Mouse (Mus musculus) small intestine, adult 2 months (tissue): ENCODE data around the gene Gbp6. TPM values are rescaled to one million over a fixed set of nuclear protein-coding genes. Genes with fewer than 3 reads are reported as not detected.
"Not testable (repeated sequence)": the region's sequence is repeated elsewhere in the genome, so short reads cannot be mapped to it uniquely, and the experiment has no call there.

Experiments
- H3K27ac ChIP-seq: fragments of 200-500 bp; 2 replicates; pipeline ENCODE4 v1.5.1; 2012; ENCODE audit warnings: low read depth, low read length, control low read depth, inconsistent platforms; ENCODE audit not compliant: insufficient read depth
- H3K27me3 ChIP-seq: fragments of 200-500 bp; 2 replicates; pipeline ENCODE4 v1.6.1; 2012; ENCODE audit warnings: mild to moderate bottlenecking, moderate library complexity, low read length, inconsistent platforms; ENCODE audit not compliant: control insufficient read depth, insufficient read depth
- H3K36me3 ChIP-seq: fragments of 200-500 bp; 2 replicates; pipeline ENCODE4 v1.6.1; 2012; ENCODE audit warnings: mild to moderate bottlenecking, low read length, control low read depth, inconsistent platforms; ENCODE audit not compliant: control insufficient read depth, insufficient read depth
- H3K4me1 ChIP-seq: fragments of 200-500 bp; 2 replicates; pipeline ENCODE4 v1.6.1; 2012; ENCODE audit warnings: low read length, inconsistent platforms, mixed read lengths; ENCODE audit not compliant: control insufficient read depth, insufficient read depth, insufficient read length
- H3K4me3 ChIP-seq: fragments of 200-500 bp; 2 replicates; pipeline ENCODE4 v1.5.1; 2012; ENCODE audit warnings: low read depth, mild to moderate bottlenecking, control low read depth, inconsistent platforms, low read length, moderate library complexity
- CTCF ChIP-seq: fragments of 200-500 bp; IDR thresholded peaks from 2 replicates; pipeline ENCODE4 v1.5.1; 2012; ENCODE audit warnings: low read depth, mild to moderate bottlenecking, control low read depth, inconsistent platforms, low read length, moderate library complexity, mixed read lengths; ENCODE audit not compliant: insufficient replicate concordance, insufficient read length; ENCODE audit errors: extremely low read depth
- POLR2A ChIP-seq: fragments of 200-500 bp; IDR thresholded peaks from 2 replicates; pipeline ENCODE4 v1.6.1; 2012; ENCODE audit warnings: low read depth, mild to moderate bottlenecking, control low read depth, inconsistent platforms, low read length, moderate library complexity
- WGBS: fragments of 180-500 bp; shearing (Covaris S2); methylation state at CpG from one replicate; pipeline ENCODE4 v1.1.7; 2018; 5-methylcytosine and 5-hydroxymethylcytosine counted together
- polyA plus RNA-seq: library from polyadenylated mRNA; depleted of rRNA; stranded (reverse); fragments of >200 nt; gene quantifications from 2 replicates; pipeline ENCODE4 v1.2.3, GENCODE M21; 2012

Gbp6 gene
- polyA plus RNA-seq, 1 experiment = 3.2 TPM

DNA sequence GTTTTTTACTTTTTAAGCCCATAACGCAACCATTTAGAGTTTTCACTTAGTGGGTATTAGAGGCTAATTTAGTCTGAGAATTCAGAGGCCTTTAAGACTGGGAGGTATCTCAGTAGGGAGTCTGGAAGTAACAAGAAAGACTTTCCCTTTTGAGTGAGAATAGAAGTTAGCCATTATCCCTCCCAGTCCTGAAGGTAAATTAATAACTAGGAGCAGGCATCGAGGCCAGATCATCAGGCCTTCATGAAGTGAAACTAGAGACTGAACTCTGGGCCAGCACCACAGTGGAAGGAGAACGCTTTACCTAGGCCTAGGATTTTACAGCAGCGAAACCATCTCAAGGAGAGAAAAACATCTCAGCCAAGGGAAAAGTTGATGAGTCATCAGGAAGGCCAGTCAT, 8.5 kb upstream of the Gbp6 start:
- H3K4me3 ChIP-seq = no peak overlapping the region
- TF ChIP-seq POLR2A (no peak), CTCF (no peak)
- H3K4me1 ChIP-seq = peaks cover 4% of the 10 kb centered on the region
- no peak overlapping the region for H3K27ac ChIP-seq
- WGBS = 62% methylated on average over 4 of the region's 4 CpGs
- H3K36me3 ChIP-seq = no peaks in the 10 kb centered on the region
- H3K27me3 ChIP-seq = no peaks in the 10 kb centered on the region

DNA sequence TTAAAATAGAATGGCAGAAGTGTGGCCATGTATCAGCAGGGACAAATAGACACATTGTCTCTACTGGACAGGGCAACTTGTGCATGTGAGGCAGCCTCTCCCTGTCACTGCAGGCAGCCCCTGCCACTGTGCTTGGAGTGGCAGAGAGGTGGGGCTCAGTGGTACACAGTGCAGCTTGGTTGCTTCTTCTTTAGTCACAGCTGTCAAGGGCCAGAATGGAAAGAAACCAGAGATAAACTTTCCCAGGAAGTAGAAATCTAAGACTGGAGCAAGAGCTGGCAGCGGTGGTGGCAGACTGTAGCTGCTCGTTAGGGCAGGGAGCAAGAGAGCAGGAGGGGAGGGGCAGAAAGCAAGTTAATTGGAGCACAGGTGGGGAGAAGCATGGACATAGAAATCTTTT, 8.0 kb upstream of the Gbp6 start:
- H3K27me3 ChIP-seq = no peaks in the 10 kb centered on the region
- TF ChIP-seq POLR2A = no peak
- TF ChIP-seq CTCF = no peak
- no peak overlapping the region for H3K27ac ChIP-seq
- peaks cover 4% of the 10 kb centered on the region for H3K4me1 ChIP-seq
- WGBS = 29% methylated on average over 2 of the region's 2 CpGs
- no peaks in the 10 kb centered on the region for H3K36me3 ChIP-seq
- no peak overlapping the region for H3K4me3 ChIP-seq

- TF ChIP-seq CTCF (no peak), POLR2A (no peak)
- Histone ChIP-seq H3K27me3 (no peaks in the 10 kb centered on the region), H3K36me3 (no peaks in the 10 kb centered on the region), H3K4me1 (peaks cover 7% of the 10 kb centered on the region; the same call in 1 of the 2 replicates), H3K4me3 (no peak overlapping the region), H3K27ac (no peak overlapping the region)
- 76% methylated on average over 3 of the region's 3 CpGs for WGBS
Observed at GRCm38 (mm10) chr5:105295746-105296145, 2.2 kb upstream of the Gbp6 start.

DNA sequence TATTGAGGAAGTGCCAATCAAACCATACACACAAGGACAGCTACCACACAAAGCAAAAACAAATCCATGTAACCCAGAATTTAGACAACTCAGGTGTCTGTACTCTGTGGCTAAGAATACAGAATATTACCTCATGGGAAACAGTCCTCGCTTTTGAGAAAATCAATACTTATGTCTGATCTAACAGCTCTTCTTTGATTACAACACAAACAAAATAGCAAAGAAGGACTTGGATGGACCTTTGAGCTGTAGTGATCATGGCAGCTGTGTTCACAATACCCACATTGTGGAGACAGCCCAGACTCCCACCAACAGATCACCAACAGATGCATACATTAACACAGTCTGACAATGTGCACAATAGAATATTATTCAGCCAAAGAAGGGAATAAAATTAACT, 1.0 kb downstream of the Gbp6 start:
- Histone ChIP-seq H3K36me3 (no peaks in the 10 kb centered on the region), H3K27me3 (no peaks in the 10 kb centered on the region), H3K27ac (peak overlapping the region; percentile 71; the same call in 1 of the 2 replicates), H3K4me1 (peaks cover 7% of the 10 kb centered on the region; the same call in 1 of the 2 replicates), H3K4me3 (no peak overlapping the region)
- no peak for TF ChIP-seq CTCF
- TF ChIP-seq POLR2A = no peak
- whole genome bisulfite sequencing = 56% methylated on average over 1 of the region's 1 CpGs

GRCm38 (mm10) chr5:105290921-105291320, 2.6 kb downstream of the Gbp6 start:
- 81% methylated on average over 3 of the region's 3 CpGs for WGBS

DNA sequence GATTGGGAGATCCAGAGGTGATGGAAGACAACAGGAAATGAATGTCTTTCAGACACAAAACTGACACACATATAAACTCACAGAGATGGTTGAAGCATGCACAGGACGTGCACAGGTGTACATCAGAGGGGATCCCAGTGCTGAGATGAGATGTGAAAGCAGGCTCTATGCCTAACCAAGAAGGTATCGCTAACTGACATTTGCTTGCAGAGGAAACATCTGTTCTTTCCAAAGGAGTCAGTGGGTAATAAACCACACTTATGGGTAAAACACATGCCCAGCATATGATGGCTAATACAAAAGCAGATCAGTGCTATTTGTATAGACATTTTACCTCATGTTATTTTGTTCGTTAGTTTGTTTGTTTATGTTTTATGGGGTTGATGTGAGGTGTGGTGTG, 32.8 kb downstream of the Gbp6 start:
- H3K36me3 ChIP-seq, H3K4me1 ChIP-seq, H3K4me3 ChIP-seq, H3K27ac ChIP-seq, H3K27me3 ChIP-seq: not testable (repeated sequence)
- 100% methylated on average over 1 of the region's 3 CpGs for WGBS

More at GRCm38 (mm10) chr5:105290921-105291320, 2.6 kb downstream of the Gbp6 start:
- H3K4me1 ChIP-seq, H3K27me3 ChIP-seq, H3K36me3 ChIP-seq, H3K27ac ChIP-seq, H3K4me3 ChIP-seq: not testable (repeated sequence)

DNA sequence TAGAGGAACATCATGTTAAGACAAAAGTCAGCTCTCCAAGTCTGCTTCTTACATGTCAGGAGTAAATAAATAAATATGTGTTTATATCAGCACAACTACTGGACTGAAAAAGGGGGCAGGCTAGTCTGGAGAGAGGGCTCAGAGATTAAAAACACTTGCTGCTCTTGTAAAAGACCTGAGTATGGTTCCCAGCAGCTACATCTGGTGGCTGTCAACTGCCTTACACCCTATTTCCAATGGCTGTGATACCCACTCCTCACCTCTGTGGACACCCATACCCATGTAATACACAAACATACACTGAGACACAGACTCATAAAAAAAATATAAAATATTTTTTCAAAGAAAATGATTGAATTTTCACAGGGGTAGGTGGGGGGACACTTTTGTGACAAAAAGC, 41.0 kb downstream of the Gbp6 start:
- Histone ChIP-seq H3K4me3 (no peak overlapping the region), H3K4me1 (no peaks in the 10 kb centered on the region), H3K27me3 (no peaks in the 10 kb centered on the region), H3K36me3 (no peaks in the 10 kb centered on the region), H3K27ac (no peak overlapping the region)
- TF ChIP-seq POLR2A (no peak), CTCF (no peak)

- not testable (repeated sequence) for H3K36me3 ChIP-seq, H3K4me1 ChIP-seq, H3K27me3 ChIP-seq, H3K4me3 ChIP-seq, H3K27ac ChIP-seq
- 59% methylated on average over 3 of the region's 3 CpGs for WGBS
Observed at GRCm38 (mm10) chr5:105244741-105245140, 48.8 kb downstream of the Gbp6 start.

DNA sequence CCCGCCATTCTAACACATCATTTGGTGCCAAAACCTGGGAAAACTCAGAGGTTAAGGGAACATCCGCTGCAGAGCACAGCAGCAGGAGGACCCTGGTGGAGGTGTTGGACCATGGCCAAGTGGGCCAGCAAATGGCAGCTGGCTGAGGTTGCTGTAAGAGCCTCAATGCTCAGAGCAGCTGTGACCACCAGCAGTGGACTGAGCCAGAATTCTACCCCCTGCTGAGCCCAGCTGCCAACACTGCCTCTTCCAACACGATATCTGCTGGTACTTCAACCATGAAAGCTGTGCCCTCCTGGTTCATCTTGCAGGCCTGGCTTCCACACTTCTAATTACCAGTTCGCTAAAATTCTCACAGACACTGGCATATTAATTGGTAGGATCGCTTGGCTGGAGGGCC, 52.5 kb downstream of the Gbp6 start:
- H3K4me3 ChIP-seq, H3K27me3 ChIP-seq, H3K4me1 ChIP-seq, H3K36me3 ChIP-seq, H3K27ac ChIP-seq: not testable (repeated sequence)
- WGBS = 88% methylated on average over 5 of the region's 5 CpGs

DNA sequence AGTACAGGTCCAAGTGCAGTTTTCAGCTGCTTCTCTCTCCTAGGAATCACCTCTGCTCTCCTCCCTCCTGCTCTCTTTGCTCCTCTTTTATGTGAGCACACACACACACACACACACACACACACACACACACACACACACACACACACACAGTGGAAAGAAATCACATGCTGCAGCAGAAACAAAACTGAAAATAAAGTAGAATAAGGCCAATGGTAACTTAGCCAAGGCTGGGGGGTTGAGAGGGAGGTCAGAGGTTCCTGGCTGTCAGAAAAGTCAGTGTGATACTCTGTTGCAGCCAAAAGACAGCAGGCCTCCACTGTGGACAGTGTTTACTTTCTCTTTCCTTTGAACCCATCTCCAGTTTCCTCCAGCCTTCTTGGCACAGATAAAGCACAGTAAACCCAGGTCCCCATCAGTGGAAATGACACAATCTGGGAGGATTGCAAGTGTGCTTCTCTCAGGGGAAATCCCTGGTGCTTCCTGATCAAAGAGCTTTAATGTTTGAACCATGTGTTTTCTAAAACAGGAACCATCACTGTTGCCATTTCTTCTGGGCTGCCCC, 53.9 kb downstream of the Gbp6 start, which contains the start of gene Gbp10:
Gene Gbp10, minus strand, starts transcription at position 51 of the 565 bp plus-strand sequence.
- H3K27ac ChIP-seq, H3K4me1 ChIP-seq, H3K36me3 ChIP-seq, H3K27me3 ChIP-seq, H3K4me3 ChIP-seq: not testable (repeated sequence)

- not testable (repeated sequence) for H3K27ac ChIP-seq, H3K36me3 ChIP-seq, H3K27me3 ChIP-seq, H3K4me1 ChIP-seq, H3K4me3 ChIP-seq
- WGBS = 89% methylated on average over 1 of the region's 1 CpGs
Observed at GRCm38 (mm10) chr5:105238402-105238801, 55.1 kb downstream of the Gbp6 start.
